Mouse (Mus musculus): ENCODE measurements around the gene Olfr1308. TPM values are rescaled to one million over a fixed set of nuclear protein-coding genes. Genes with fewer than 3 reads are reported as not detected.

Olfr1308 gene
- not detected for total RNA-seq (2018; cell fraction: chromatin; rRNA removed)
- total RNA-seq (2018; cell fraction: cytosol; rRNA removed) = not detected
- total RNA-seq (2018; cell fraction: nucleus; rRNA removed) = not detected
- polyA plus RNA-seq (2018) = not detected in 3 replicates

DNA sequence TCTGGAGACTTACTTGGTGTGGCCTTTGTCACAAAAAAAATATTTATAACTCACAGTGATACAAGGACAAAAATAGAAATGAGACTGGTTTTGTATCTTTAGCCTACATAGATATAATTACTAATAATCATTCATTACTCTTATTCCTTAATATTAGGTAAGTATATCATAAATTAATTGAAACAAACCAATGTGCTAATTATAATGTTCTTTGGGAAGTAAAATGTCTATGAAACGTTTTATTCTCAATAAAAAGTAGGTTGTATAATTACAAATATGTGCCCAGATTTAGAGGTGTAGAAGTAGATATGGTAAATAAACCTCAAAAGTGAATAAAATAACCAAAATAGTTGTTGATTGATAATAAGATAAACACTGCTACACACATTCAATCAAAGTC lies at the start of gene Olfr1308:
Gene Olfr1308, minus strand, starts transcription at position 101 of the 400 bp plus-strand sequence.
- no peak within 1 kb of the TSS for H3K4me3 ChIP-seq (ENCODE audit: inconsistent target)
- WGBS (ENCODE audit: missing documents) = 40% methylated on average over 1 of the region's 1 CpGs
- H3K79me2 ChIP-seq (ENCODE audit: inconsistent target) = no peaks in the 10 kb centered on the region
- no peak within 1 kb of the TSS for H3K27ac ChIP-seq
- no peaks in the 10 kb centered on the region for H3K36me3 ChIP-seq (ENCODE audit: inconsistent target)

DNA sequence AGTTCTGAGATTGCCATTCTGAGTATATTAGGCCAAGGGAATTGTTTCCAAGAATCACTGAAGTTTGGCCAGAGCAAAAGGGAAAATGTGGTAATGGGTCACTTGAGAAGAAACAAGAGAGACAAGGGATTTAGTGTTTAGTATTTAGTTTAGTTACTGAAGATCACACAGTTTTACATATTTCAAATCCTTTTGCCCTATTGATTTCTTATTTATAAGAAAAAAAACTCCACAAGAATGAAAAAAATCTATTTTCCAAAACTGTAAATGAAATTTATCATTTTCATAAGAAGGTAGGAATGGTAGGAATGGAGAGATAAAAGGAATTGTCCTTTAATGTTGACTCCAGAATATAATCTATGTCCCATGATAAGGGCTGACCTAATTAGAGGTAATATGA lies 47.9 kb upstream of the Olfr1308 start, which contains the start of gene Olfr1310:
Gene Olfr1310, minus strand, starts transcription at position 101 of the 400 bp plus-strand sequence.
- no peak within 1 kb of the TSS for H3K4me3 ChIP-seq (ENCODE audit: inconsistent target)
- H3K27ac ChIP-seq = no peak within 1 kb of the TSS
- no peaks in the 10 kb centered on the region for H3K79me2 ChIP-seq (ENCODE audit: inconsistent target)
- H3K36me3 ChIP-seq (ENCODE audit: inconsistent target) = no peaks in the 10 kb centered on the region

DNA sequence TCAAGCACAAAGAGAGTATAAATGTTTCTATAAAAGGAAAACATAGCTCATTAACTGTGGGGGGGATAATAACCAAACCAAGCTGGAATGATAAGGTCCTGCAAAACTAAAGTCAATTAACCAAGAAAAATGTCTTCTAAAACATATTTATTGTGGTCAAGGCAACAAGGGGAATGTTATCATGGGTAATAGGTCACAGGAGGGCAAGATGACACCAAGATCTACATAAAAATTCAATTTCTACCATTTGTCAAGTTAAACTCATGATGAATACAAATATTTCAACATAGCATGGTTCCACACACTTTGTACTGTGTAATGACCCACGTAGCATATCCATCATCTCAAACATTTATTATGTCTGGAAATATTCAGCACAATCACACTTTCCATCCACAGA lies 25.4 kb upstream of the Olfr1308 start, which contains the start of gene Olfr1309:
Gene Olfr1309, minus strand, starts transcription at position 101 of the 400 bp plus-strand sequence.
- Histone ChIP-seq H3K4me3 (ENCODE audit: inconsistent target) (no peak within 1 kb of the TSS), H3K36me3 (ENCODE audit: inconsistent target) (no peaks in the 10 kb centered on the region), H3K27ac (no peak within 1 kb of the TSS), H3K79me2 (ENCODE audit: inconsistent target) (no peaks in the 10 kb centered on the region)
- 25% methylated on average over 1 of the region's 1 CpGs for WGBS (ENCODE audit: missing documents)

DNA sequence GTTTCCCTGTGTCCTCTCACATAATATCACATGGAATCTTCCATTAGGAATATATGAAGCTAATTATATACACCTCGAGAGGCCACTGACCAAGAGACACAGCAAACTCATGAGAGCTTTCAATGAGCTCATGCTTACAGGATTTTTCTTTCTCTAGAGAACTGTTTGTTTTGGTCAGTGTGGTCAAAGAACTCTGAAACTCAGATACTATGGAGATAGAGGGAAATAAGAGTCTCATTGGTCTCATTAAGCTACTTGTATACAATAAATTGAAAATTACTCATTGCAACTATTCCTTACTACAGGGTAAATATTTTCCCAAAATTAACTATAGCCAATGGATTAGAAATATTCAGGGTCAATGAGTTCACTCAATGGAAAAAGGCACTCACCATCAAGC lies 15.4 kb downstream of the Olfr1308 start, which contains the start of gene Olfr1307:
Gene Olfr1307, minus strand, starts transcription at position 101 of the 400 bp plus-strand sequence.
- Histone ChIP-seq H3K79me2 (ENCODE audit: inconsistent target) (no peaks in the 10 kb centered on the region), H3K4me3 (ENCODE audit: inconsistent target) (no peak within 1 kb of the TSS), H3K27ac (no peak within 1 kb of the TSS), H3K36me3 (ENCODE audit: inconsistent target) (no peaks in the 10 kb centered on the region)
- 46% methylated on average over 1 of the region's 1 CpGs for WGBS (ENCODE audit: missing documents)

- WGBS (ENCODE audit: missing documents) = 80% methylated on average over 1 of the region's 1 CpGs
- Histone ChIP-seq H3K27ac (no peak within 1 kb of the TSS), H3K4me3 (ENCODE audit: inconsistent target) (no peak within 1 kb of the TSS), H3K36me3 (ENCODE audit: inconsistent target) (no peaks in the 10 kb centered on the region), H3K79me2 (ENCODE audit: inconsistent target) (no peaks in the 10 kb centered on the region)
Measured at GRCm38 (mm10) chr2:111916171-111916570, 48.6 kb downstream of the Olfr1308 start, which contains the start of gene Olfr1306. Gene Olfr1306 (minus strand): TSS chr2:111916271.

Other genes with a start within 250 kb of the Olfr1308 start
- gene Olfr1301, start 213.9 kb downstream of the Olfr1308 start, polyA plus RNA-seq (2018) = not detected in 3 replicates
- not detected in 3 replicates for gene Olfr1302, start 187.5 kb downstream of the Olfr1308 start, polyA plus RNA-seq (2018)
- gene Olfr1303, start 144.6 kb downstream of the Olfr1308 start, polyA plus RNA-seq (2018) = not detected in 3 replicates
- gene Olfr1305, start 87.8 kb downstream of the Olfr1308 start, polyA plus RNA-seq (2018) = not detected in 3 replicates
- not detected in 3 replicates for gene Olfr1306, start 48.7 kb downstream of the Olfr1308 start, polyA plus RNA-seq (2018)
- gene Olfr1307, start 15.5 kb downstream of the Olfr1308 start, polyA plus RNA-seq (2018) = not detected in 3 replicates
- not detected in 3 replicates for gene Olfr1309, start 25.3 kb upstream of the Olfr1308 start, polyA plus RNA-seq (2018)
- gene Olfr1310, start 47.8 kb upstream of the Olfr1308 start, polyA plus RNA-seq (2018) = not detected in 3 replicates
- gene Olfr1311, start 59.5 kb upstream of the Olfr1308 start, polyA plus RNA-seq (2018) = not detected in 3 replicates
- not detected in 3 replicates for gene Olfr1312, start 85.3 kb upstream of the Olfr1308 start, polyA plus RNA-seq (2018)
- not detected in 3 replicates for gene Olfr1313, start 112.9 kb upstream of the Olfr1308 start, polyA plus RNA-seq (2018)
- gene Olfr1314, start 131.8 kb upstream of the Olfr1308 start, polyA plus RNA-seq (2018) = not detected in 3 replicates
- gene Olfr1315-ps1, start 150.5 kb upstream of the Olfr1308 start, polyA plus RNA-seq (2018) = not detected in 3 replicates
- gene Olfr1316, start 170.0 kb upstream of the Olfr1308 start, polyA plus RNA-seq (2018) = not detected in 3 replicates
- not detected in 3 replicates for gene Olfr1317, start 175.4 kb upstream of the Olfr1308 start, polyA plus RNA-seq (2018)
- gene Olfr1318, start 189.3 kb upstream of the Olfr1308 start, polyA plus RNA-seq (2018) = not detected in 3 replicates